Mouse (Mus musculus): ENCODE data around the gene Smim27. TPM values are rescaled to one million over a fixed set of nuclear protein-coding genes. Genes with fewer than 3 reads are reported as not detected.

Smim27 gene
- polyA plus RNA-seq, 2 experiments = 10.5 to 42.7 TPM

DNA sequence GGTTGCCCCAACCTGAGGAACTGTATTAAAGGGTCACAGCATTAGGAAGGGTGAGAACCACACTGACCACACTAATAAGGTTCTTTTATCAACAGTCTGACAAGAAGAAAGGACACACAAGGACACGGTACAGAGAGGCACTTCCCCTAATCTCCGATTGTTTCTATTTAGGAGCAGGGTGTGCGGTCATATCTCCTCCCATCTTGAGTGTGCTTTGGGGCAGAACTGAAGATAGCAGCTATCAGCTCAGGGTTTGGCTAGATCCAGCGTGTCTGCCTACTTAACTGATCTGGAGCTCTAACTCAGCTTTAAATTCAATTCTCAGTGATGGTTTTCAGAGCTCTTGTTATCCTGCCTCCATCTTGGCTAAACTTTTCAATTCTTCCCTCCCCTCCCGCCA is 29.8 kb downstream of the Smim27 start:
- Histone ChIP-seq H3K9ac (ENCODE audit: low read depth, low read length, severe bottlenecking) (no peak overlapping the region), H3K4me3 (replicated peaks; ENCODE audit: low read length) (no peak overlapping the region), H3K4me1 (ENCODE audit: control insufficient read depth, insufficient read depth, low read length) (no peaks in the 10 kb centered on the region), H3K27me3 (ENCODE audit: control insufficient read depth, insufficient read depth, low read length) (no peaks in the 10 kb centered on the region), H3K9me3 (ENCODE audit: control insufficient read depth, low read length) (no peaks in the 10 kb centered on the region), H3K36me3 (ENCODE audit: control insufficient read depth, insufficient read depth, low read length) (no peaks in the 10 kb centered on the region), H3K27ac (replicated peaks; ENCODE audit: low read depth, low read length) (no peak overlapping the region), H3K4me2 (replicated peaks; ENCODE audit: low read depth, low read length, severe bottlenecking) (no peak overlapping the region)
- no peak for TF ChIP-seq POLR2A (IDR thresholded peaks at IDR 0.05; ENCODE audit: borderline replicate concordance, extremely low read depth, insufficient read depth, insufficient read length)
- 84% methylated on average over 5 of the region's 5 CpGs for WGBS
- no peak for ATAC-seq (ENCODE audit: low FRiP score, low read depth)
- DNase-seq (ENCODE audit: low spot score) = no peak

DNA sequence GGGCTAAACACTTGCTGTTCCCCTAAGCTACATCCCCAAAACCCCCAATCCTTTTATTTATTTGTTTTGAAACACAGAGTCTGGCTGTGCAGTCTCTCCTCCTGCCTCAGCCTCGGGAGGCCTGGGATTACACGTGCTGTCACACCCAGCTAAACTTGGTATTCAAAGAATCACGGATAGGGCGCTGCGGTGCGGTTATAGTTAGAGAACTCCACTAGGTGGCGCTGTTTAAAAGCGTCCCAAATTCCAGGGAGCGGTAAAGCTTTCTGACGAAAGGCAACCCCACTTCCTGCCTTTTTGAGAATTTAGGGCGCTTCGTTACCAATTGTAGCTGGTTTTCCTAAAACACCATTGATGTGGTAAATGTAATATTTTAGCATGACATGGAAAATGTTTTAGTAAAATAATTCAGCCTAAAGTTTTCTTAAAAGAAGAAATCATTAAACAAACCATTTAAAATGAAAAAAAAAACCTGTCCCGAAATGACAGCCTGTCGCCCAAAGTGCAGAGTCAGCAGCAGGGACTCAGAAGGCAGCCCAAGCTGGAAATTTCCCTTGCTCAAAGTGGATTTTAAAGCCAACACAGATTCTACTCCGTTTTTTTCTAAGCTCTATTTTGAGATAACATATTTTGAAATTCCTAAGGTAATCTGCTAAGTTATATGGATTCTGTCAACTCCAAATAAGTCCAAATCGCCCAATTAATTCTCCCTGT is 31.9 kb downstream of the Smim27 start:
- H3K9ac ChIP-seq (ENCODE audit: low read depth, low read length, severe bottlenecking) = no peak overlapping the region
- TF ChIP-seq POLR2A (IDR thresholded peaks at IDR 0.05; ENCODE audit: borderline replicate concordance, extremely low read depth, insufficient read depth, insufficient read length) = no peak
- H3K9me3 ChIP-seq (ENCODE audit: control insufficient read depth, low read length) = no peaks in the 10 kb centered on the region
- no peaks in the 10 kb centered on the region for H3K27me3 ChIP-seq (ENCODE audit: control insufficient read depth, insufficient read depth, low read length)
- H3K4me3 ChIP-seq (replicated peaks; ENCODE audit: low read length) = no peak overlapping the region
- no peak overlapping the region for H3K27ac ChIP-seq (replicated peaks; ENCODE audit: low read depth, low read length)
- peak overlapping the region; percentile 40; the same call in 1 of the 2 replicates for H3K4me2 ChIP-seq (replicated peaks; ENCODE audit: low read depth, low read length, severe bottlenecking)
- no peaks in the 10 kb centered on the region for H3K36me3 ChIP-seq (ENCODE audit: control insufficient read depth, insufficient read depth, low read length)
- H3K4me1 ChIP-seq (ENCODE audit: control insufficient read depth, insufficient read depth, low read length) = no peaks in the 10 kb centered on the region
- DNase-seq (ENCODE audit: low spot score) = peak; percentile 93
- peak; percentile 75; the same call in 1 of the 2 replicates for ATAC-seq (ENCODE audit: low FRiP score, low read depth)
- WGBS = 12% methylated on average over 16 of the region's 16 CpGs

DNA sequence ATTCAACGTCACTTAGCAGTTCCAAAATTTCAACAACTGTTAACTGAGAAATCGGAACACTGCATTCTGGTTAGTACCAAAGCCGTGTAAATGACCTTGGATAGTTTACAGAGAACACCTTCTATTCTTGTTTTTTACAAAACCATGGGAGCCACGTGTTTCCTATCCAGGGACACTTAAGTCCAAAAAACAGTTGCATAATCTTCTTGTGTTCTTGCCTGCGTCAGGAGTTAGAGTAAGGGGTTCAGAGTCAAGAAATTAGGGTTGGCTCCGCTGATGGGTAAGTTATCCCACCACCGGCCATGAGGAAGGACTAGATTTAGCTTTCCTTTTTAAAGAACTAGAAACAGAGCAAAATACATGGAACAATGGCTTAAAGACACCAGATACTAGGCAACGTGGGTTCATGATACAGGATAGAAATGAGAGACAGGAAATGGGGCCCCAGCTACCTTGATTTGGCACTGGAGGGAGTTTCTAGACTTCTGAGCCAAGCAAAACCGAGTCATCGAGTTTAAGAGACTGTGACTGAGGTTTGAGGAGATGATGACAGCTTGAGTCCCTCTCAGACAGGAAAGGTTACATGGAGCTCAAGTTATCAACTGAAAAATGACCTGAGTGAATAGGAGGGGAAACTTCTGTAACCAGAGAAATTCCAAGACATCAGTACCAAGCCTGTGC is 33.2 kb downstream of the Smim27 start:
- no peaks in the 10 kb centered on the region for H3K9me3 ChIP-seq (ENCODE audit: control insufficient read depth, low read length)
- no peak for DNase-seq (ENCODE audit: low spot score)
- no peak overlapping the region for H3K4me2 ChIP-seq (replicated peaks; ENCODE audit: low read depth, low read length, severe bottlenecking)
- no peaks in the 10 kb centered on the region for H3K36me3 ChIP-seq (ENCODE audit: control insufficient read depth, insufficient read depth, low read length)
- no peak overlapping the region for H3K4me3 ChIP-seq (replicated peaks; ENCODE audit: low read length)
- no peak for ATAC-seq (ENCODE audit: low FRiP score, low read depth)
- H3K27me3 ChIP-seq (ENCODE audit: control insufficient read depth, insufficient read depth, low read length) = no peaks in the 10 kb centered on the region
- H3K4me1 ChIP-seq (ENCODE audit: control insufficient read depth, insufficient read depth, low read length) = no peaks in the 10 kb centered on the region
- no peak overlapping the region for H3K9ac ChIP-seq (ENCODE audit: low read depth, low read length, severe bottlenecking)
- no peak overlapping the region for H3K27ac ChIP-seq (replicated peaks; ENCODE audit: low read depth, low read length)
- TF ChIP-seq POLR2A (IDR thresholded peaks at IDR 0.05; ENCODE audit: borderline replicate concordance, extremely low read depth, insufficient read depth, insufficient read length) = no peak
- WGBS = 82% methylated on average over 10 of the region's 10 CpGs

DNA sequence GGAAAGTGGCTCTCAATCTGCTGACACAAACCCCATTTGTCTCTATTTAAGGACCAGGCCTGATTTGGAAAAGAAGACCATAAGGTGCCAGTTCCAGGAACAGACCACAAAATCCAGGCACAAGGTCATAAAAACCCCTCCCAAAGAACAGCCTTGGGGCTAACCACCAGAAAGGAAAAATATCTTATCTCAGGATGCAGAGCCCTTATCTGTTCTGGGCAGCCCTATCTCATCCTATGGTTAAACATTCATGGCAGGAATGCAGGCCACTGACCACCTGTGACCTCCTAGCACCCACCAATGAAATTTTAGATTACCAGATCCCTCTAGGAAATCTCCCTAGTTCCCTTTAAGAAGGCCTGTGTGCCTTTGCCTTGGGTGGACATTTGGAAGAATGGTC is 40.3 kb downstream of the Smim27 start:
- TF ChIP-seq POLR2A (IDR thresholded peaks at IDR 0.05; ENCODE audit: borderline replicate concordance, extremely low read depth, insufficient read depth, insufficient read length) = no peak
- Histone ChIP-seq H3K27ac (replicated peaks; ENCODE audit: low read depth, low read length) (no peak overlapping the region), H3K9ac (ENCODE audit: low read depth, low read length, severe bottlenecking) (no peak overlapping the region), H3K4me2 (replicated peaks; ENCODE audit: low read depth, low read length, severe bottlenecking) (no peak overlapping the region), H3K4me1 (ENCODE audit: control insufficient read depth, insufficient read depth, low read length) (no peaks in the 10 kb centered on the region), H3K4me3 (replicated peaks; ENCODE audit: low read length) (no peak overlapping the region), H3K36me3 (ENCODE audit: control insufficient read depth, insufficient read depth, low read length) (no peaks in the 10 kb centered on the region), H3K9me3 (ENCODE audit: control insufficient read depth, low read length) (no peaks in the 10 kb centered on the region), H3K27me3 (ENCODE audit: control insufficient read depth, insufficient read depth, low read length) (no peaks in the 10 kb centered on the region)
- ATAC-seq (ENCODE audit: low FRiP score, low read depth) (no peak), DNase-seq (ENCODE audit: low spot score) (no peak)

DNA sequence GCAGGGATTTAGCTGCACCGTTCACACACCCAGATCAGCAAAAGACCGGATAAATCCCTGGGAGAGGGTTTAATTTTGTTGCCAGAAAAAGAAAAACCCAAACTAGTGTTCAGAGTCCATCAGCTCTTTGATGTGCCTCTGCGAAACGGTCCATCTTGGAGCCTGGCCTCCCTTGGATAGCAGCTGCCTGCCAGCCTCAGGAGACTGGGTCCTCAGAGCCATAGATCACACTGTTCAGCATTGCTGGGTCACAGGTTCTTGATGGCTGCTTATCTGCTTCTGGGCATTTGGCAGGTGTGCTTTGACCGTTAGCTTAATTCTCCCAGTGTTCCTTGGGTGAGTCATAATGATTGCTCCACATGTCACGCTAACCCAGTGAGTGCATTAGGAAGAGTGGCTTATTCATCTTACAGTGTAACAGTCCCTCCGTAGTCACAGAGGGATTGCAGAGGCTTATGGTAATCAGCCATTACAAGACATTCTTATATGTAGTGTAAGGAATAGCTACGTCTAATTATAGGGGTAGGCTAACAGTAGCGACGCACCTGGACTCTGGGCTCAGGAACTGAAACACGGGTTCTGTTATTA is 41.5 kb downstream of the Smim27 start:
- WGBS = 64% methylated on average over 11 of the region's 11 CpGs
- H3K27ac ChIP-seq (replicated peaks; ENCODE audit: low read depth, low read length) = no peak overlapping the region
- no peak overlapping the region for H3K9ac ChIP-seq (ENCODE audit: low read depth, low read length, severe bottlenecking)
- no peaks in the 10 kb centered on the region for H3K9me3 ChIP-seq (ENCODE audit: control insufficient read depth, low read length)
- ATAC-seq (ENCODE audit: low FRiP score, low read depth) (no peak), DNase-seq (ENCODE audit: low spot score) (no peak)
- no peak overlapping the region for H3K4me2 ChIP-seq (replicated peaks; ENCODE audit: low read depth, low read length, severe bottlenecking)
- H3K4me3 ChIP-seq (replicated peaks; ENCODE audit: low read length) = no peak overlapping the region
- H3K36me3 ChIP-seq (ENCODE audit: control insufficient read depth, insufficient read depth, low read length) = no peaks in the 10 kb centered on the region
- TF ChIP-seq POLR2A (IDR thresholded peaks at IDR 0.05; ENCODE audit: borderline replicate concordance, extremely low read depth, insufficient read depth, insufficient read length) = no peak
- no peaks in the 10 kb centered on the region for H3K4me1 ChIP-seq (ENCODE audit: control insufficient read depth, insufficient read depth, low read length)
- H3K27me3 ChIP-seq (ENCODE audit: control insufficient read depth, insufficient read depth, low read length) = no peaks in the 10 kb centered on the region

All from limb, embryonic 14.5 days (tissue).